Mouse (Mus musculus) c-Kit-positive CD71-negative TER-119-negative erythroid progenitor cells, embryonic 14.5 days (primary cell): ENCODE measurements around the gene Clic5.
"Not testable (repeated sequence)": the region's sequence is repeated elsewhere in the genome, so short reads cannot be mapped to it uniquely, and the experiment has no call there.

Experiments used
- DNase-seq: peaks from one replicate; pipeline ENCODE4 v3.0.0-alpha.2; 2013; ENCODE audit warnings: low read depth

Gene Clic5

DNA sequence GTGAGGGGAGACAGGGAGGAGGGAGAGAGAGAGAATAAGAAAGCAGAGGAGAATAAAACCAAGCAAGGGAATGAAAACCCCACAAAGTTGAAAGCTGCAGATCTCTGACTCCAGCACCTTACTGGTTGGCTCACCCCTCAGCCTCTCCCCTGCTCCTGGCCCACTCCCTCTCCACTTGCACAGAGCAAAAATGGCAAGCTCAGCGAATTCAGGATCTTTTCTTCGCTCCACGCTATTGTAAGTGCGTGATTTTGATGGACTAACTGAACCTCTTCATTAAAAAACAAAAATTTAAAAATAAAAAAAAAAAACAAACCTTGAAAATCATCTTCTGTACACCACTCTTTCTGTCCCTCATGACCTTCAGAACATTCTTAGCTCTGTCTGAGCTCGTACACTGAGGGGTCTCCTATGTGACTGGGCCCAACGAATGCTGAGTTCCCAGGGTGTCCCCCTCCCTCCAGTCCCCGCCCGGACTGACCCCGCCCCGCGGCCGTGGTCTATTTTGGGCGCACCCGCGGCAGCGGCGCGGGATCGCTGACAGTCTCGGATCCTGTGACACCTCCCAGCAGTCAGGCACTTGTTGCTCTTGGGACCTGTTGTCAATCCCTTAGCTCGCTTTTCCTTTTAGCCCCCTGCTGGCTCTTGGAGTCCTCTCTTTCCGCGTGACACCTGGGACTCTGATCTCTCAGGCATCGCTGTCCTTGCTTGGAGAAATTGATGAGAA, at the start of gene Clic5:
Clic5 (plus strand) TSS at position 543 of the 727 bp plus-strand sequence.
- peak; percentile 22 for DNase-seq

GRCm38 (mm10) chr17:44145806-44146205, 42.6 kb upstream of the Clic5 start:
- no peak for DNase-seq

GRCm38 (mm10) chr17:44148109-44148846, 40.1 kb upstream of the Clic5 start:
- no peak for DNase-seq

DNA sequence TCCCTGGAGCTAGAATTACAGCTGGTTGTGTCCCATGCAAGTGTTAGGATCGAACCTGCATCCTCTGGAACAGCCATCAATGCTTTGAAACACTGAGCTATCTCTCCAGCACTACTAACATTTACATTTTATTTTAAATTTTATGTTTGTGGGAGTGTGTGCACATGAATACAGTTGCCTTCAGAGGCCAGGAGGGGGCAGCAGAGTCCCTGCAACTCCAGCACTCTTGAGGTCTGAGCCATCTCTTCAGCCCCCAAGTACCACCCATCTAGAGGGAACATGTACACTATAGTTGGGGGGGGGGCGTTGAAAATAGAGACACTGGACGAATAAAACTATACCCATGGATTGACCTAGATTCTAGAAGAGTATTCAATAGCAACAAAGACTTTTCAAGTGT, 37.3 kb upstream of the Clic5 start:
- DNase-seq: no peak

DNA sequence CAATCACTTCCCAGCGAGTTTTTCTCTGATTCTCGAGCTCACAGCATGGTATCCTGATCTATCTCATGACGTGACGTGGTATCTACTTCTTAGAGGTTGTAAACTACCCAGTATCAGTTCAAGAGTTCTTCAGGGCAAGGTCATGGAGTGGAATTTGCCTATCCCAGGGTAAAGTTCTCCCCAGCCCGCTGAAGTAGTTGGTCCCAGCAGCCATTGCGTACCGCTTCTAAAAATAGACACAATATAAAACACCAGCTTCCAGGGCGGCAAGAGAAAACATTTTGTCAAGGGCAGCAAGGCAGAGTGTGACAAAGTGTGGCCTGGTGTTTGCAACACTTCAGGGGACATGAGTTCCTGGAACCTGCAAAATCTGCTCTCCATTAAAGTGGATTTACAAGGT, 36.5 kb upstream of the Clic5 start:
- DNase-seq: no peak

GRCm38 (mm10) chr17:44153871-44154270, 34.5 kb upstream of the Clic5 start:
- no peak for DNase-seq

DNA sequence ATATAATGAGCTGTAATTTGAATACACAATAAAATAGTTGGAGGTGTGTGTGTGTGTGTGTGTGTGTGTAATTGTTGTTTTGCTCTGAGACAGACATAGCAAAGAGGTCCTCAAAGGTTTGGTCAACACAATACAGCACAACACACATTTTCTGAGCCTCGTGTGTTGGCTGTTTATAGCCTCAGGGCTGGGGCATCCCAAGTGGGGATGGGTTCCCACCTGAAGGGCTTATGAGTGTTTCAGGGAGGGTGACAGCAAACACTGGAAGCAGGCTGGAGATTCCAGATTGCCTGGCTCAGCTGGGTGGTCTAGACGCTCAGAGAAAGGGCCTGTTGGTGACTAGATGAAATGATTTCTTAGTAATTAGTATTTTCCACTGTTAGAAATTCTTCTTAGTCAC, 33.2 kb upstream of the Clic5 start:
- DNase-seq: no peak

DNA sequence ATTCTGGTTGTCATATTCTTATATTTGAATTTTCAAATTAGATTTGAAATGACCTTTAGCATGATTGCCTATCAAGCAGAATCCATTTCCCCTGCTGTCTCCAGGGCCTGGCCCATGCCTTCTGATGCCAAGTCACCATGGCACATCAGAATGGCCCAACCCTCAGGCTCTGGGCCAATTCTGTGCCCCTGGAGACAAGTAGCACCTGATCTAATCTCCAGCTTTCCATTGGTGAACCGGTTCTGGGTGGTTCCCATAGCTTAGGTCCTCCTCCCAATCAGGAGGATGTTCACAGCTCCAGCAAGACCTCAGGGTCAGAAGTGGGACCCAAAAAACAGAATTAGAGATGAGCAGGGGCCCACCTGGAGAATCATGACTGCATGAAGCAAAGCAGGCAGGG, 30.2 kb upstream of the Clic5 start:
- DNase-seq: no peak

DNA sequence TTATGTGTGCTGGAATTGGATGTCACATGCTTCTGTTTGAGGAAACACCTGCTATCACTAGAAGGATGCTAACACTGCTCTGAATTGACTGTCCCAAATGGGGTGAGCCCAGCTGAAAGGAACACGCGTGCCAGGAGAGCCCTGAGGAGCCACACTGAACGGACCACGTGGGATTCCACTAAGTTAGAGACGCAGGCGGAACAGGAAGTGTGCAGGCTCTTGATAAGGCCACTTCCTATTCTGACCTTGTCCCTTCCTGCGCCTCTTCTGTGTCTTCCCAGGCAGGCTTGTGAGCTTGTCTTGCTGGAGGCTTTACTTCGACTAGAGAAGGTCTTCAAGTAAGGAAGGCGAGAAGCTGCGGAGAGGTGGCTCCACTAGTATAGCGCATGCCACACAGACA, 27.9 kb upstream of the Clic5 start:
- no peak for DNase-seq

DNA sequence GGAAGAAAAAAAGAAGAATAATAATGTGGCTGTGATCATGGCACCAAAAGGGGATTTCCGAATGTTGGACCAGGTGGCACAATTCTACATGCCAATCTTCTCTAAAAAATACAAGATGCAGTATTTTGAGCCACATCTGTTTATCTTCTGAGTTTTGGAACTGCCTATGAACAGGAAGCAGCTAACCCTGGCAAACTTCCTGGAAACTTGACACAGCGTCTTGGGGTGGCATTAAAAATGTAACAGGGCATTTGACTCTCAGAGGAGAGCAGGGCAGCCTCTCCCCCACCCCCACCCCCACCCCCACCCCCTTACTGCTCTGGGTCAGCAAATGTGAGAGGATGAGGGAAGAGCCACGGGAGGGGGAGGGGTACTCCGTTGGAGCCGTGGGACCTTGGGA, 25.9 kb upstream of the Clic5 start:
- no peak for DNase-seq

DNA sequence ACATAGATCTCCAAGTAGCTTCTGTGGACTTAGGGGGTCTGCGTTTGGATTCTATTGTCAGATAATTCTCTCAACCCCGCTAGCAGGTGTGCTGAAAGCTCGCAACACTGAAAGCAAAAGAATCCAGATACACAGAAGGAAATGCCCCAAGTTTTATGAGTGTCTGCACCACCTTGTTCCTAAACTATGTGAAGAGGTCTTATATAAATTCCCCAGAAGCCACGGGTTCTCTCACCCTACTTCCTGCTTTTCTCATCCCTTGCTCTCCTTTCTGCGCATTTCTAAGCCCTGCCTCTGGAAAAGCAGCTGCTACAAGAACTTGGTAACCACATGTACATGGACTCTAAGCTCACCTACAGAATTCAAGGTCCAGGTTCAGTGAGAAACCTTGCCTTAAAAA, 25.4 kb upstream of the Clic5 start:
- DNase-seq: no peak

GRCm38 (mm10) chr17:44165730-44166347, 22.5 kb upstream of the Clic5 start:
- no peak for DNase-seq

DNA sequence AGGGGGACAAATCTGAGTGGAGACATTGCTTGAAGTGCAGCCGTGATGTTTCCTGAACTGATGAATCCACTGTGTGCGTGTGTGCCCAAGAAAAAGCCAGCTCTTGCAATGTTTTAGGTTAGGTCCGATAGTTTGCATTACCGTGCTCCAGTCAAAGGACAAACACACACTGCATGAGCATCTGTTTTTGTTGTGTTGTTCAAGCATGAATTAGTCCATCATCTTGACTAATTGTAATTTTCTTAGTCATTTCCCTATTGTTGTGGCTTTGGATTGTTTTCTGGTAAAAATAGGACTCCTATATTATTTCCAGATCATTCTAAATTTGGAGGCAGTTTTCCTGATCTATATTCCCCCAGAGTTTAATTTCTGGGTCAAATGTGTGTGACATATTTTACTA, 18.7 kb upstream of the Clic5 start:
- no peak for DNase-seq

GRCm38 (mm10) chr17:44170316-44170715, 18.1 kb upstream of the Clic5 start:
- no peak for DNase-seq

- no peak for DNase-seq
Measured at GRCm38 (mm10) chr17:44171930-44172329, 16.5 kb upstream of the Clic5 start.

GRCm38 (mm10) chr17:44173341-44173740, 15.0 kb upstream of the Clic5 start:
- DNase-seq: no peak

- no peak for DNase-seq
Measured at GRCm38 (mm10) chr17:44177291-44177690, 11.1 kb upstream of the Clic5 start.

DNA sequence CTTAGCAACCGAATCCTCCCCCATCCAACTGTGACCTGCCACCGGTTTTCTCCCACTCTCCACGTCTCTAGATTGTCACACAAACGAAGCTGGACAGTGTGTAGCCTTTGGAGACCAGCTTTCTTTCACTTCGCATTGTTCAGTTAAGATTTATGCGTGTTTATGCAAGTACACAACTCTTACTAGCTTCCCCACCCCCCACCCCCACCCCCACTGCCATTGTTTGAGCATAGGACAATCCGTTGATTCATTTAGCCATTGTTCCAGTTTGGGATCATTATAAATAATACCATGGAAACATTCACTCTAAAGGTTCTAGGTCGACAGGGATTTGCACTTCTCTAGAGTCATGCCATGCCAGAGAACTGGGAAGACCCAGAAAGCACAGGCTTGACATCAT, 7.0 kb upstream of the Clic5 start:
- no peak for DNase-seq

GRCm38 (mm10) chr17:44186871-44187270, 1.5 kb upstream of the Clic5 start:
- DNase-seq: no peak

DNA sequence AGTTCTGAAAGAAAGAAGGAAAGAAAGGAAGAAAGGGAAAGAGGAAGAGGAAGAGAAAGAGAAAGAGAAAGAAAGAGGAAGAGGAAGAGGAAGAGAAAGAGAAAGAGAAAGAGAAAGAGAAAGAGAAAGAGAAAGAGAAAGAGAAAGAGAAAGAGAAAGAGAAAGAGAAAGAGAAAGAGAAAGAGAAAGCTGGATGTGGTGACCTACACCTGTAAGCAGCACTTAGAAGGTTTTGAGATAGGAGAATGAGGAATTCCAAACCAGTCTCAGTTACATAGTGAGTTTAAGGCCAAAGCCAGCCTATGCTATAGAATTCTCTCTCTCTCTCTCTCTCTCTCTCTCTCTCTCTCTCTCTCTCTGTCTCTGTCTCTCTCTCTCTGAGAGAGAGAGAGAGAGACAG, 847 bp upstream of the Clic5 start:
- DNase-seq: not testable (repeated sequence)

DNA sequence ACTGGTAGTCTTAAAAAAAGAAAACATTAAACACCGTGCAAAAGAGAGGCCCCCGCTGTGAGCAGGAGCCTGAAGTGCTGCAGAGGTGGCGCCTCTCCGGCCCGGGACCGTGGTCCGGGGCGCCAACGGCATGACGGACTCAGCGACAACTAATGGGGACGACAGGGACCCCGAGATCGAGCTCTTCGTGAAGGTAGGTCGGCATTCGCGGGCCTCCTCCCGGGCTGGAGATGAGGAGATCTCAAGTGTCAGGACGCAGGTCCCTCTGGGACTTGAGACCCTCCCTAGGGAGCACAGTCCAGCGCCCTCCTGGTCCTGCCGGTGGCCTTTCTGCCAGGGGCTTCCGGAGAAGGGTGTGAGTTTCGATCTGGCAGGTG, 373 bp downstream of the Clic5 start:
- DNase-seq: no peak

- no peak for DNase-seq
Measured at GRCm38 (mm10) chr17:44189696-44190095, 1.3 kb downstream of the Clic5 start.

DNA sequence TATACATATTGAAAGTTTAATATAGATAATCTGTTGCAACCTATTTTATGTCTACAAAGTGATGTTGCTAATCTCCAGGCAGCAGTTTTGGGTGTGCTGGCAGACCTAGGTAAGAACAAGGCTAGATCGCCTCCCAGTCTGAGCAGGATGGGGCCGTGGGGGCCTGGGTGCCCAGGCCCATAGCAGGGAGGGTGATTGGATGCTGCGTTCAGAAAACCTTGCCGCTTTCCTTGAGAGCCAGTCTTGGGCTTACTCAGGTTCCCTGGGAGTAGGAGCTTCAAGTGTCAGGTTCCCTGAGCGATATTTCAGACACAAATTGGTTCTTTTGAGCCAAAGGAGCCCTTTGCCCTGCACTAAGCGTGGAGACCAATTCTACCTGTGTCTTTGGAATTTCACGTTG, 1.9 kb downstream of the Clic5 start:
- DNase-seq: no peak
